Mouse (Mus musculus) cortical plate, adult 2 months (tissue): ENCODE data around the gene Eif5.

Source experiments
- CTCF ChIP-seq: fragments of 200-500 bp; IDR thresholded peaks from 2 replicates; pipeline ENCODE4 v1.5.1; 2011; ENCODE audit warnings: mild to moderate bottlenecking, control low read depth, low read length; ENCODE audit not compliant: insufficient read depth; ENCODE audit errors: extremely low read depth
- POLR2A ChIP-seq: fragments of 200-500 bp; IDR thresholded peaks from 2 replicates; pipeline ENCODE4 v1.6.1; 2011; ENCODE audit warnings: mild to moderate bottlenecking, low read length, control low read depth; ENCODE audit not compliant: insufficient read depth; ENCODE audit errors: extremely low read depth

GRCm38 (mm10) chr12:111524883-111525282, 12.9 kb upstream of the Eif5 start:
- TF ChIP-seq POLR2A (no peak), CTCF (no peak)
